Mouse (Mus musculus) embryonic facial prominence, embryonic 11.5 days (tissue): Measurements from ENCODE around the gene Acvr1. TPM values are rescaled to one million over a fixed set of nuclear protein-coding genes. Genes with fewer than 3 reads are reported as not detected.

Experiments
- ATAC-seq: fragments of 200-750 bp; cut with Nextera tagmentation; replicated peaks from 2 replicates; pipeline ENCODE4 v1.8.0; 2017; ENCODE audit warnings: low read depth; ENCODE audit not compliant: insufficient number of reproducible peaks, low FRiP score, low TSS enrichment
- DNase-seq: peaks from one replicate; pipeline ENCODE4 v3.0.0-alpha.2; 2015; ENCODE audit warnings: low spot score
- H3K27ac ChIP-seq: fragments of 300-500 bp; sonication (generic); replicated peaks from 2 replicates; pipeline ENCODE4 v1.5.1; 2014; ENCODE audit warnings: mild to moderate bottlenecking, low read depth, low read length, control low read depth
- H3K27me3 ChIP-seq: fragments of 300-500 bp; sonication (generic); 2 replicates; pipeline ENCODE4 v1.6.1; 2014; ENCODE audit warnings: mild to moderate bottlenecking, low read length, moderate library complexity, mixed read lengths; ENCODE audit not compliant: control insufficient read depth, insufficient read depth
- H3K36me3 ChIP-seq: fragments of 300-500 bp; sonication (generic); replicated peaks from 2 replicates; pipeline ENCODE4 v1.6.1; 2014; ENCODE audit warnings: low read depth, mild to moderate bottlenecking, low read length, moderate library complexity, mixed read lengths; ENCODE audit not compliant: control insufficient read depth, insufficient read depth
- H3K4me1 ChIP-seq: fragments of 300-500 bp; sonication (generic); 2 replicates; pipeline ENCODE4 v1.6.1; 2014; ENCODE audit warnings: low read length, mixed read lengths; ENCODE audit not compliant: control insufficient read depth, insufficient read depth
- H3K4me2 ChIP-seq: fragments of 300-500 bp; sonication (generic); 2 replicates; pipeline ENCODE4 v1.6.1; 2014; ENCODE audit warnings: low read depth, mild to moderate bottlenecking, control low read depth, low read length, moderate library complexity
- H3K4me3 ChIP-seq: fragments of 300-500 bp; sonication (generic); 2 replicates; pipeline ENCODE4 v1.5.1; 2014; ENCODE audit warnings: low read depth, low read length, control low read depth
- H3K9ac ChIP-seq: fragments of 300-500 bp; sonication (generic); replicated peaks from 2 replicates; pipeline ENCODE4 v1.6.1; 2014; ENCODE audit warnings: mild to moderate bottlenecking, control low read depth, low read length
- H3K9me3 ChIP-seq: fragments of 300-500 bp; sonication (generic); replicated peaks from 2 replicates; pipeline ENCODE4 v1.6.1; 2016; ENCODE audit warnings: mild to moderate bottlenecking, low read length, inconsistent platforms, mixed read lengths; ENCODE audit not compliant: control insufficient read depth
- WGBS: fragments of 180-500 bp; shearing (Covaris S2); extraction: QIAGEN DNeasy Blood & Tissue Kit; methylation state at CpG from one replicate; pipeline ENCODE4 v1.1.7; 2014; 5-methylcytosine and 5-hydroxymethylcytosine counted together
- polyA plus RNA-seq: library from polyadenylated mRNA; unstranded; fragments of >200 nt; fragmentation: Nextera tagmentation; extraction: Ambion mirVana; gene quantifications from 2 replicates; pipeline ENCODE4 v1.2.1, GENCODE M21; 2014

Acvr1 gene
- polyA plus RNA-seq, 1 experiment from 2014 or later = 6.1 TPM

DNA sequence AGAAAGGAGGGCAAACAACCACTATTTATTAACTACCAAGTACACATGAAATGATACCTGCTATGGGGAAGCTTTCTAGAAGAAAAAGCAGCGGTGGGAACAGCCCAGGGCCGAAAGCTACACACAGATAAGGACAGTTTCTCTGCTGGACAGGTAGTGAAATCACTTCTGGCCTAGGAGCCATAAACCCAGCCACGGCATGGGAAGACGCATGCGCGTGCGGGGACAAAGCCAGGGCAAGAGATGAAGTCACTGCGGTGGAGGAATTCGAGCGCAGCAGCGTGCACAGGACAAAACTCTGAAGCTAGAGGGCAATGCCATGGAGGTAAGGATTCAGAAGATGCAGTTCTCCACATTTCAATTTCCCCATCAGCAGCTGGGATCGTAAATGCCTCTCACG lies 131.4 kb downstream of the Acvr1 start:
- H3K36me3 ChIP-seq = no peaks in the 10 kb centered on the region
- 94% methylated on average over 13 of the region's 13 CpGs for WGBS
- H3K27me3 ChIP-seq = no peaks in the 10 kb centered on the region
- no peak overlapping the region for H3K9ac ChIP-seq
- H3K4me2 ChIP-seq = no peak overlapping the region
- no peaks in the 10 kb centered on the region for H3K4me1 ChIP-seq
- ATAC-seq (no peak), DNase-seq (no peak)
- H3K27ac ChIP-seq = no peak overlapping the region
- no peaks in the 10 kb centered on the region for H3K9me3 ChIP-seq
- no peak overlapping the region for H3K4me3 ChIP-seq

DNA sequence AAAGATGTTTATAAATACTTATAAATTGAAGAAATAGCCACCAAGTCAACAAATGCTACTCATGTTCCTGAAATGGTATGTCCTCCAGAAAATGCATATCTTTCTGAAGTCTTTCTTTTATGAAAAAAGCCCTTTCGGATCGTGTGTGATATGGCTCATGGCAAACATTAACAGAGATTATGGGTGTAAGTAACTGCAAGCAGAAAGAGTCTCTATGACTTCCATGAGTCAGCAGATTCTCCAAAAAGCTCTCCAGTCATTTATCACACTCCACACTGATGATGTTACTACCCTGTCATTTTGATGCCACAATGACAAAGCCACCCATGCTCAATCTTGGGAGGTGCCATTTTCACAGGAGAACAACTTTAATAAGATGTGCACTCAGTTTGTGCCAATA lies 132.5 kb downstream of the Acvr1 start:
- Histone ChIP-seq H3K4me2 (no peak overlapping the region), H3K9ac (no peak overlapping the region), H3K4me1 (no peaks in the 10 kb centered on the region), H3K4me3 (no peak overlapping the region), H3K27ac (no peak overlapping the region), H3K27me3 (no peaks in the 10 kb centered on the region), H3K9me3 (no peaks in the 10 kb centered on the region), H3K36me3 (no peaks in the 10 kb centered on the region)
- DNase-seq (no peak), ATAC-seq (no peak)
- WGBS = 90% methylated on average over 2 of the region's 2 CpGs

DNA sequence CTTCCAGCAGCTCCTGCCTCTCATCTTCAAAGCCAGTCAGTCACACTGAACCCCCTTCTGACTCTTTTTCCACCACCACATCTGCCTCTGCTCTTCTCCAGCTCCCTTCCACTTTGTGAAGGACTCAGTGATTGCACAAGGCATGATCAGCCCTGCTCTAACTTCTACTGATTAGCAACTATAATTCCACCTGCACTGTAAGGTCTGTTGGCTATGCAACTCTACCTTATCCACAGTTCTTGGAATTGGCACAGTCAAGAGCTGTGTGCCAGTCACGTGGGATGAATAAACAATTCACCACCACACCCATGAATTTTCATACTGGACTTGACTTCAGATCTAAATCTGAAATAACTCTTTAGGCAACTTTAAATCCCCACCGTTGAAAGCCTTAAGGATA lies 133.6 kb downstream of the Acvr1 start:
- ATAC-seq (no peak), DNase-seq (no peak)
- H3K4me3 ChIP-seq = no peak overlapping the region
- 91% methylated on average over 2 of the region's 2 CpGs for WGBS
- H3K9ac ChIP-seq = no peak overlapping the region
- H3K9me3 ChIP-seq = no peaks in the 10 kb centered on the region
- H3K27me3 ChIP-seq = no peaks in the 10 kb centered on the region
- H3K4me1 ChIP-seq = no peaks in the 10 kb centered on the region
- no peaks in the 10 kb centered on the region for H3K36me3 ChIP-seq
- H3K27ac ChIP-seq = no peak overlapping the region
- H3K4me2 ChIP-seq = no peak overlapping the region

DNA sequence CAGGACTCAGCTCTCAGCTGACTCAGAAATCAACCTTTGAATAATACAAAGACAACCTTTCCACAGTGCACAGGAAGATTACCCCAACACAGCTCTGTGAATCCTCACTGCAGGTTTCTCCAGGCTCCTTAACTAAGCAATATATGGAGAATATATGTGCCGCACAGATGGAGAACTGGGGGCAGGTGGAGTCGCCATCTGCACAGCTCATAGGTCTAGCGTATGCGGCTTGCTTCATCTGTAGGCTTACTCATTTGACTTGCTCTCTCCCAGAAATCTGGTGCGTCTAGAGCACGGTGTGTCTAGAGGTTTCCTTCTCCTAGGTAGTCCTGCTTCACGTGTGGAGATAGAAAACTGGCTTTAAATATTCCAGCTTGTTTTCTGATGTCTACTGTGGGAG lies 134.7 kb downstream of the Acvr1 start:
- 94% methylated on average over 7 of the region's 7 CpGs for WGBS
- no peak for DNase-seq
- Histone ChIP-seq H3K27ac (no peak overlapping the region), H3K27me3 (no peaks in the 10 kb centered on the region), H3K9ac (no peak overlapping the region), H3K4me3 (no peak overlapping the region), H3K9me3 (no peaks in the 10 kb centered on the region), H3K4me1 (no peaks in the 10 kb centered on the region), H3K4me2 (no peak overlapping the region), H3K36me3 (no peaks in the 10 kb centered on the region)
- no peak for ATAC-seq

DNA sequence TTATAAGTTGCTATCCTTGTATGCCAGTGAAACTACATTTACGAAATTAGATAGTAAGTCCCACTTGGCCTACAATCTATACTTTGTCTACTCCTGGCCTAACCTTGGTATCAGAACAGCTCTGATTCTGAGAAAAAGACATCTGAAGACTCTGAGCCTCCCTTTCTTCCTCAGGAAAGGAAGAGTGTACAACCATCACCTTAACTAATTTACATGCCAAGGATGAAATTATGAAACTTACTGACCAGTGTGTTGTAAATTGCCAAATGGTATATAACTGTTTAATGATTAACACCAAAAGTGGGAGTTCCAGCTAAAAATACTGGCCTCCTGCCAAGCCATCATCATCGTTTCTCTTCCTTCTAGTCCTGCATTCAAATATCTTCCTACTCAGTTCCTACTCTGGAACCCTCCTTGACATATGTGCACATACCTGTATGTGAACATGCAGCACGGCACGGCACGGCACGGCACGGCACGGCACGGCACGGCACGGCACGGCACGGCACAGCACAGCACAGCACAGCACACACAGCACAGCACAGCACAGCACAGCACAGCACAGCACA lies 141.4 kb downstream of the Acvr1 start:
- WGBS = 97% methylated on average over 9 of the region's 13 CpGs
- no peak overlapping the region for H3K4me3 ChIP-seq

DNA sequence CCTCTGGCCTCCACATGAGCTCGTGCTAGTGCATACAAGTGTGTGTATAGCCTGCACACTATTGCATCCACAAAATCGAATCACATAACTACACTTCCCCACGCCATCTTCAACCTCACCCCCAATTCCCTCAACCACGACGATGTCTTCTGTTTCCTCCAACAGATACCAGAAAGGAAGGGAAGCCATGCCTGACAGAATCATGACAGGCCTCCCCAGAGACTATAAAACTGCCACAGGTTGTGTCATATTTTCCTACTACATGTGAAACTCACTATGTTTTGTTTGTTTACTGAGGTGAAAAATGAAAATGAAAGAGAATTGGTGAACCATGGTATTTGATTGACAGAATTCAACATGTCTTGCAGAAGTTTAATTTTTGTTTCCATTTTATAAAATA lies 143.6 kb downstream of the Acvr1 start:
- no peak for DNase-seq
- no peak overlapping the region for H3K27ac ChIP-seq
- H3K4me1 ChIP-seq = no peaks in the 10 kb centered on the region
- H3K9me3 ChIP-seq = no peaks in the 10 kb centered on the region
- ATAC-seq = no peak
- no peaks in the 10 kb centered on the region for H3K36me3 ChIP-seq
- no peaks in the 10 kb centered on the region for H3K27me3 ChIP-seq
- H3K4me2 ChIP-seq = no peak overlapping the region
- no peak overlapping the region for H3K9ac ChIP-seq
- WGBS = 84% methylated on average over 5 of the region's 5 CpGs
- no peak overlapping the region for H3K4me3 ChIP-seq

More for the DNA sequence above, 141.4 kb downstream of the Acvr1 start:
- Histone ChIP-seq H3K4me2 (no peak overlapping the region), H3K36me3 (no peaks in the 10 kb centered on the region), H3K27me3 (no peaks in the 10 kb centered on the region), H3K9me3 (no peaks in the 10 kb centered on the region), H3K27ac (no peak overlapping the region), H3K4me1 (no peaks in the 10 kb centered on the region), H3K9ac (no peak overlapping the region)
- ATAC-seq (no peak), DNase-seq (no peak)

DNA sequence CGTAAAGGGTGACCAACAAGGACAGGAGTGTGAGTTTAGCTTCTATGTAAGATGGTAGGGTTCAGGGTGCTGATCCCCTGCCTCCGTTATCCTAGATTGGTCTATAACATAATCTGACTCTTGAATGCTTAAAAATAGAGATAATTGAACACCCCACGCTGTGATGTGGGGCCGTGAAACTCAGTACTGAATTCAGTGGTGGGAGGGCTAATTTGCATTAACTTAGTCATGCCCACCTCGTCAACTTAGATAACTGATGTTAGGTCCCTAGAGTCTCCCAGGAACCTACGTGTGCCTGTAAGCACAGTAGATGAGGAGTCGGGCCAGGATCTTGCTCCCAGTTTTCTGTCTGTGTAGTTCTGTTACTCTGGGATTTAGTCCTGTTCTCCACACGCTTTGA lies 147.4 kb downstream of the Acvr1 start:
- DNase-seq (no peak), ATAC-seq (no peak)
- no peaks in the 10 kb centered on the region for H3K36me3 ChIP-seq
- H3K9me3 ChIP-seq = no peaks in the 10 kb centered on the region
- 82% methylated on average over 8 of the region's 8 CpGs for WGBS
- no peak overlapping the region for H3K4me3 ChIP-seq
- no peak overlapping the region for H3K9ac ChIP-seq
- no peaks in the 10 kb centered on the region for H3K27me3 ChIP-seq
- H3K4me2 ChIP-seq = no peak overlapping the region
- no peak overlapping the region for H3K27ac ChIP-seq
- H3K4me1 ChIP-seq = no peaks in the 10 kb centered on the region

DNA sequence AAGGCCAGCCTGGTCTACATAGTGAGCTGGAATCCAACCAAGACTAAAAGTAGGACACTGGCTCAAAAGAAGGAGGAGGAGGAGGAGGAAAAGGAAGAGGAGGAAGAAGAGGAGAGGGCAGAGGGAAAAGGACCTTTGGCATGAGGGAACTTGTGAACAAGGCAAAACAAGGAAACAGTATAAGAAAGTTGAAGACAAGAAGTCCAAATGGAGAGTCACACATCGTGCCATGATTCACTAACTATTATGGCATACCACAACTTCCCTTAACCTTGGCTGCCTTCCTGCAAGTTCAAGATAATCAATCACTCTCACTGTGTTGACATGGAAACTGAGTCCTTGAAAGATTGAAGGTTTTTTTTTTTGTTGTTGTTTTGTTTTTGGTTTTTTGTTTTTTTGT lies 148.8 kb downstream of the Acvr1 start:
- no peak overlapping the region for H3K27ac ChIP-seq
- no peaks in the 10 kb centered on the region for H3K4me1 ChIP-seq
- no peak overlapping the region for H3K9ac ChIP-seq
- 90% methylated on average over 1 of the region's 1 CpGs for WGBS
- ATAC-seq = no peak
- no peaks in the 10 kb centered on the region for H3K36me3 ChIP-seq
- H3K4me3 ChIP-seq = no peak overlapping the region
- H3K4me2 ChIP-seq = no peak overlapping the region
- no peaks in the 10 kb centered on the region for H3K27me3 ChIP-seq
- H3K9me3 ChIP-seq = no peaks in the 10 kb centered on the region
- DNase-seq = no peak
